In the genomic region with DNA sequence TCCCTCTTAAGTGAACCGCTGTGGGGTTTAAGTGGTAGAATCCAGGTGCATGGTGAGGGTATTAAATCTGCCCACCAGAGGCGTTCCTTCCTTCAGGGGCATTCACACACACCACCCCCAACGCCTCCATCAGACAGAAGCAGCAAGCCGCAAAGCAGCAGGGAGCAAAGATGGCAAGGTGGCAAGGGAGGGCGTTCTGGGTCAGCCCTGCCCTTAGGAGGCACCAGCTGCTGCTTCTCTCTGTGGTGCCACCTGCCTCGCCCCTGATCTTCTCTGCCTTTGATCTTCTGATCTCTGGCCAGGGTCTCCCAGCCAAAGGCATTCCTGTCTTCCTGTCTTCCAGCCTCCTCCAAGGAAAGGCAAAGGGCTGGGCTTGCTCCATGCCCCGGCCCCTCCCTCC, we compare ENCODE assay signal across 15 mouse cellular contexts. TPM values are rescaled to one million over a fixed set of nuclear protein-coding genes. Genes with fewer than 3 reads are reported as not detected.
"Had no signal": no experiment of that assay in that cellular context is flagged by ENCODE, and none has a peak within 500 bp of the region (broad histone marks: within the 10 kb centered on the region; RNA-seq: fewer than 3 reads in every experiment).

No protein-coding gene starts in this region.

- H3K4me3 ChIP-seq: midbrain, embryonic 15.5 days; neural tube, embryonic 13.5 days had no signal

- H3K4me1 ChIP-seq: midbrain, embryonic 15.5 days; neural tube, embryonic 13.5 days had no signal

- H3K36me3 ChIP-seq: intestine, embryonic 15.5 days; kidney, embryonic 15.5 days; limb, embryonic 13.5 days; midbrain, embryonic 15.5 days; neural tube, embryonic 13.5 days had no signal

- H3K27ac ChIP-seq: intestine, embryonic 15.5 days; kidney, embryonic 15.5 days; limb, embryonic 13.5 days; liver, embryonic 14.5 days; midbrain, embryonic 15.5 days; neural tube, embryonic 13.5 days had no signal

- H3K9me3 ChIP-seq: intestine, embryonic 15.5 days; kidney, embryonic 15.5 days; limb, embryonic 13.5 days; midbrain, embryonic 15.5 days; neural tube, embryonic 13.5 days had no signal

- DNase-seq: kidney, adult 2 months; kidney, postnatal 14 days; lung, adult 18-20 months; lung, postnatal 10 days; lung, postnatal 4 days; retina, postnatal 1 day had no signal

- H3K4me2 ChIP-seq: midbrain, embryonic 15.5 days; neural tube, embryonic 13.5 days had no signal

RNA-seq across cellular contexts. Expression of a gene that starts 19.1 kb away (rescaled TPM):
- total RNA-seq: megakaryocyte, adult 5-6 weeks; monocyte, adult 5-6 weeks had no signal
- polyA plus RNA-seq: liver, adult 2 months had no signal
